Comparison of ENCODE assay signal across 14 mouse cellular contexts in the genomic region with DNA sequence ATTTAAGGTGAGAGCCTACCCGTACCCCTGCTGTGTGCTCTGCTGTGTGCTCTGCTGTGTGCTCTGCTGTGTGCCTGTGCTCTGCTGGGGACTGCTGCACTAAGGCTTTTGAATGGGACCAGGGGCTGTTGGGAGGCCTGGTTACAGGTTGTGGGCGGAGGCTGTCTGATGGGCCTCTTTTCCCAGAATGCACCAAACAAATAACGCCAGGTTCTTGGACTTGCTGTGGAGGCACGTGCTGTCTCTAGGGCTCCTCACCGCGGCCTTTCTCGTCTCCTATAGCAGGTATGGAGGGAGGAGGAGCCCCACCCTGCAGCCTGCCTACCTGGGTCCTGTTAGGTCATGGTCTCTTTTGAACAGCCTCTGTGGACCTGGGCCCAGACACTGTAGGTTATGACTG.
"Had no signal": no experiment of that assay in that cellular context is flagged by ENCODE, and none has a peak within 500 bp of the region (broad histone marks: within the 10 kb centered on the region; RNA-seq: fewer than 3 reads in every experiment).

No protein-coding gene starts in this region.

- H3K27ac ChIP-seq: layer of hippocampus, adult 2 months; limb, embryonic 12.5 days; liver, embryonic 13.5 days; lung, embryonic 15.5 days; neural tube, embryonic 15.5 days had no signal

- DNase-seq: kidney, adult 9 months; kidney, postnatal 10 days; kidney, postnatal 4 days; liver; liver, embryonic 13.5 days; liver, postnatal 0 days; lung, postnatal 36 days; midbrain, embryonic 14.5 days; thymus, postnatal 25 days had no signal

- H3K27me3 ChIP-seq: limb, embryonic 12.5 days; liver, embryonic 13.5 days; lung, embryonic 15.5 days; neural tube, embryonic 15.5 days had no signal

- ATAC-seq: liver, postnatal 0 days had no signal

- H3K4me3 ChIP-seq: layer of hippocampus, adult 2 months; limb, embryonic 12.5 days; liver, embryonic 13.5 days; lung, embryonic 15.5 days; myocyte; neural tube, embryonic 15.5 days had no signal

- H3K9me3 ChIP-seq: limb, embryonic 12.5 days; liver, embryonic 13.5 days; lung, embryonic 15.5 days; neural tube, embryonic 15.5 days had no signal

- H3K9ac ChIP-seq: limb, embryonic 12.5 days; liver, embryonic 13.5 days; liver, postnatal 0 days; lung, embryonic 15.5 days; neural tube, embryonic 15.5 days had no signal

- H3K4me2 ChIP-seq: limb, embryonic 12.5 days; liver, embryonic 13.5 days; lung, embryonic 15.5 days; neural tube, embryonic 15.5 days had no signal
